Mouse (Mus musculus) brain, embryonic 14.5 days (tissue): ENCODE results near the gene Krt6b. TPM values are rescaled to one million over a fixed set of nuclear protein-coding genes. Genes with fewer than 3 reads are reported as not detected.
A peak's percentile ranks its signal among the peaks of the same experiment; 100 is the strongest.

Source experiments
- DNase-seq: peaks from one replicate; pipeline ENCODE4 v3.0.0-alpha.2; 2011; ENCODE audit warnings: low read depth
- CTCF ChIP-seq: fragments of 200-500 bp; IDR thresholded peaks from 2 replicates; pipeline ENCODE4 v1.5.1; 2012; ENCODE audit warnings: inconsistent platforms, mild to moderate bottlenecking, moderate library complexity, borderline replicate concordance; ENCODE audit not compliant: insufficient read depth, insufficient read length; ENCODE audit errors: extremely low read depth
- POLR2A ChIP-seq: fragments of 200-500 bp; IDR thresholded peaks from 2 replicates; pipeline ENCODE4 v1.6.1; 2012; ENCODE audit warnings: mild to moderate bottlenecking, inconsistent platforms, borderline replicate concordance; ENCODE audit not compliant: poor library complexity, insufficient read depth, insufficient read length, severe bottlenecking; ENCODE audit errors: extremely low read depth
- polyA plus RNA-seq: library from polyadenylated mRNA; depleted of rRNA; stranded (reverse); fragments of >200 nt; gene quantifications from 2 replicates; pipeline ENCODE4 v1.2.3, GENCODE M21; 2012; rRNA removed

Gene Krt6b
- polyA plus RNA-seq, 1 experiment, result not detected

GRCm38 (mm10) chr15:101688161-101688560, 8.1 kb upstream of the Krt6b start:
- TF ChIP-seq CTCF (no peak), POLR2A (no peak)
- no peak for DNase-seq

- DNase-seq, result no peak
These were observed 4.1 kb downstream of the Krt6b start for GRCm38 (mm10) chr15:101675978-101676377.

GRCm38 (mm10) chr15:101652736-101653265, 27.3 kb downstream of the Krt6b start:
- peak; percentile 53 for DNase-seq
- TF ChIP-seq CTCF, result no peak
- no peak for TF ChIP-seq POLR2A

More at GRCm38 (mm10) chr15:101675978-101676377, 4.1 kb downstream of the Krt6b start:
- TF ChIP-seq CTCF (no peak), POLR2A (no peak)

- TF ChIP-seq CTCF (no peak), POLR2A (no peak)
- DNase-seq, result no peak
These were observed 32.8 kb downstream of the Krt6b start, which contains the start of gene Gm5478 for GRCm38 (mm10) chr15:101647280-101647679. Gene Gm5478, minus strand, starts transcription at chr15:101647380.

- DNase-seq, result no peak
- TF ChIP-seq POLR2A, result no peak
These were observed 52.2 kb downstream of the Krt6b start, which contains the start of gene Gm5414 for GRCm38 (mm10) chr15:101627884-101628283. Gene Gm5414, minus strand, starts transcription at chr15:101628188.

Other genes with a start within 250 kb of the Krt6b start
- gene Krt87, start 241.5 kb downstream of the Krt6b start, polyA plus RNA-seq, result 0.11 and 0.18 TPM in 2 replicates
- gene Krt88, start 232.5 kb downstream of the Krt6b start, polyA plus RNA-seq, result not detected in 2 replicates
- gene Krt81, start 216.5 kb downstream of the Krt6b start, polyA plus RNA-seq, result not detected in 2 replicates
- 0.08 TPM in 1 of 2 replicates, not detected in the other for gene Krt86, start 206.8 kb downstream of the Krt6b start, polyA plus RNA-seq
- gene Krt83, start 188.8 kb downstream of the Krt6b start, polyA plus RNA-seq, result not detected in 2 replicates
- gene Gm49425, start 163.0 kb downstream of the Krt6b start, polyA plus RNA-seq, result not detected in 2 replicates
- not detected in 2 replicates for gene Krt84, start 147.5 kb downstream of the Krt6b start, polyA plus RNA-seq
- not detected in 2 replicates for gene Krt82, start 129.6 kb downstream of the Krt6b start, polyA plus RNA-seq
- gene Krt90, start 117.3 kb downstream of the Krt6b start, polyA plus RNA-seq, result 0.10 and 0.11 TPM in 2 replicates
- 0.06 and 0.07 TPM in 2 replicates for gene Krt75, start 106.4 kb downstream of the Krt6b start, polyA plus RNA-seq
- not detected in 2 replicates for gene Gm5414, start 52.1 kb downstream of the Krt6b start, polyA plus RNA-seq
- gene Gm5478, start 32.9 kb downstream of the Krt6b start, polyA plus RNA-seq, result not detected in 2 replicates
- gene Krt6a, start 14.0 kb upstream of the Krt6b start, polyA plus RNA-seq, result 0.29 and 0.57 TPM in 2 replicates
- 33.7 and 53.0 TPM in 2 replicates for gene Krt5, start 32.6 kb upstream of the Krt6b start, polyA plus RNA-seq
- 0.09 and 0.18 TPM in 2 replicates for gene Krt71, start 62.8 kb upstream of the Krt6b start, polyA plus RNA-seq
- 0.04 and 0.08 TPM in 2 replicates for gene Krt72, start 106.2 kb upstream of the Krt6b start, polyA plus RNA-seq
- gene Krt73, start 122.1 kb upstream of the Krt6b start, polyA plus RNA-seq, result 0.78 and 0.98 TPM in 2 replicates
- not detected in 2 replicates for gene Krt2, start 137.9 kb upstream of the Krt6b start, polyA plus RNA-seq
- 14.9 and 19.4 TPM in 2 replicates for gene Krt1, start 170.5 kb upstream of the Krt6b start, polyA plus RNA-seq
- 0.53 and 2.3 TPM in 2 replicates for gene Krt77, start 189.4 kb upstream of the Krt6b start, polyA plus RNA-seq
- gene Krt76, start 212.6 kb upstream of the Krt6b start, polyA plus RNA-seq, result not detected in 2 replicates
- gene Krt4, start 244.4 kb upstream of the Krt6b start, polyA plus RNA-seq, result 2.3 and 2.6 TPM in 2 replicates